Mouse (Mus musculus) left cerebral cortex, adult 18-20 months (tissue): ENCODE data around the gene Inpp5b. TPM values are rescaled to one million over a fixed set of nuclear protein-coding genes. Genes with fewer than 3 reads are reported as not detected.

Experiments used
- DNase-seq, 2 experiments: peaks; one replicate each; pipeline ENCODE4 v3.0.0; 2021 to 2022; ENCODE audit warnings: low spot score in 2 of 2, mixed read lengths in 1 of 2
- total RNA-seq, 2 experiments: library from RNA; stranded (reverse); gene quantifications; 2 replicates each; pipeline ENCODE4 v1.2.3; 2021

The Inpp5b gene
- total RNA-seq, 2 experiments from 2014 or later, result 37.2 to 42.3 TPM

- DNase-seq, result no peak
These were observed 67.7 kb downstream of the Inpp5b start for GRCm38 (mm10) chr4:124809136-124809883.

- no peak for DNase-seq
These were observed 68.4 kb downstream of the Inpp5b start for GRCm38 (mm10) chr4:124810056-124810455.

- DNase-seq, result peak; percentile 57 to 74
These were observed 69.8 kb downstream of the Inpp5b start for GRCm38 (mm10) chr4:124811347-124811975.

GRCm38 (mm10) chr4:124815901-124816300, 74.3 kb downstream of the Inpp5b start:
- no peak for DNase-seq

GRCm38 (mm10) chr4:124817803-124818202, 76.2 kb downstream of the Inpp5b start:
- no peak for DNase-seq

- no peak for DNase-seq
These were observed 77.2 kb downstream of the Inpp5b start for GRCm38 (mm10) chr4:124818832-124819231.

GRCm38 (mm10) chr4:124824967-124825366, 83.3 kb downstream of the Inpp5b start:
- DNase-seq, result no peak

GRCm38 (mm10) chr4:124825371-124825965, 83.8 kb downstream of the Inpp5b start:
- no peak for DNase-seq

GRCm38 (mm10) chr4:124829671-124830070, 88.0 kb downstream of the Inpp5b start:
- no peak for DNase-seq

GRCm38 (mm10) chr4:124832796-124833195, 91.1 kb downstream of the Inpp5b start:
- no peak for DNase-seq

- no peak for DNase-seq
These were observed 96.5 kb downstream of the Inpp5b start for GRCm38 (mm10) chr4:124838035-124838700.

- no peak for DNase-seq
These were observed 99.3 kb downstream of the Inpp5b start for GRCm38 (mm10) chr4:124840998-124841397.

- no peak for DNase-seq
These were observed 101.8 kb downstream of the Inpp5b start for GRCm38 (mm10) chr4:124843493-124843892.

GRCm38 (mm10) chr4:124847573-124847972, 105.9 kb downstream of the Inpp5b start:
- DNase-seq, result peak; percentile 84 to 88

- peak; percentile 63 to 82 for DNase-seq
These were observed 108.1 kb downstream of the Inpp5b start for GRCm38 (mm10) chr4:124849631-124850260.

GRCm38 (mm10) chr4:124850261-124850913, 108.7 kb downstream of the Inpp5b start, which contains the start of gene Yrdc:
TSS of gene Yrdc (plus strand) at chr4:124850679.
- peak; percentile 93 to 94 for DNase-seq
